Mouse (Mus musculus) spleen, postnatal 0 days (tissue): ENCODE data around the gene Crtc2. TPM values are rescaled to one million over a fixed set of nuclear protein-coding genes. Genes with fewer than 3 reads are reported as not detected.

Experiments used
- polyA plus RNA-seq: library from polyadenylated mRNA; unstranded; fragments of >200 nt; fragmentation: Nextera tagmentation; extraction: Ambion mirVana; gene quantifications from 2 replicates; pipeline ENCODE4 v1.2.1, GENCODE M21; 2015

The Crtc2 gene
- 9.1 and 10.9 TPM in 2 replicates for polyA plus RNA-seq

GRCm38 (mm10) chr3:90253653-90254418 is at the start of gene Crtc2:
Gene Crtc2, plus strand, starts transcription at chr3:90254163.

DNA sequence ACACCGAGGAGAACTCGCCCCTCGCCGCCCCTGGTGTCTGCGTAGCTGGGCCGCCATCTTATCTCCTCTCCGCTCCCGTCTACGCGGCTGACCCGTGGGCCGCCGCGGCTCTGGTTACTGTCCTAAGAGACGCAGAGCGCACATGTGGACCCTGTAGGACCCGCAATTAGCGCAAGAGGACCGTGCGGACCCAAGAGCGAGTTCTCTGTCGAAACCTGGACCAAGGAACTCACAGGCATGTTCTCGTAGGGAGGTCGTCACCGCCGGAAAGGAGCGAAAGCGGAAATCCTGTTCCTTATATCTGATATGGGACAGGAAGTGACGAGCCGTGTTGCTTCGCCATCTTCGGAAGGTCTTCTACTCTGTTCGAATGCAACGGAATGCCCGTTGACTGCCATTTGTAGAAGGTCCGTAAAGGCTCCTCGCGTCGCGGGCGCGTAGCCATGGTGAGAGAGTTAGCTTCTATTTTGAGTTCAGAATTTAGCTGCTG is 40.5 kb upstream of the Crtc2 start, which contains the start of the genes Rps27 and Rab13:
Gene Rps27 (minus strand): TSS at position 275 of the 490 bp plus-strand sequence.
Gene Rab13 (plus strand): TSS at position 319 of the 490 bp plus-strand sequence.

DNA sequence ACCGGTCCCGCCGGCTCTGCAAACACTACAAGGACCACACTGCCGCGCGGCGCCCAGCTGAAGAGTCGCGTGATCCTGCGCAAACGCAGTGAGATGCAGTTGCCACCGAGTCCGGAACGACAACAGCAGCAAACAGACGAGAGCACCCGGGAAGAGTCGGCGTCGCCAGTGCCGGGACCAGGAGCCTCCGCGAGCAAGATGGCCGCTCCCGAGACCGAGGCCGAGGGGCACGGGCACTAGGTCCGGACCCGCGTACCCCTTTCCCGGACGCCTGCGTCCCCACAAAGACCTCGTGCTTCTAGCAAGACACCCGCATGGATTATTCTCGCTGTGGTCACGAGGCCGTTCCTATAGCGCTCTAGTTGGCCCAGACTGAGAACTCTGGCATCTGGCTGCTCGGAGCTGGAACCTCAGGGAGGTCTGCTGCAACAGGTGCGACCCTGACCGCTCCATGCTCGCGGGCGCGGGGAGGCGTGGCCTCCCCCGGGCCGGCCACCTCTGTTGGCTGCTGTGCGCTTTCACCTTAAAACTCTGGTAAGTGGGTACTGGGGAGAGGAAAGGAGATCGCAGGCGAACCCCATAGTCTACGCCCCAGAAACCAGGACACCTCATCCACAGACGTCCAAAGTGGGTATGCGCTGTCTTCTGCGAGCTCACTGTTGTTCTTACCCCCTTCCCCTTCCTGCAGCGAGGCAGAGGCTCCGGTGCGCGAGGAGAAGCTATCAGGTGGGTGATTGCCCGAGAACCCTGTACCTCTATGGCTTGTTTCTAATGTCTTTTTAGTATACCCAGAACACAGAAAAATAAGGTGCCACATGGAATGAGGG is 22.2 kb upstream of the Crtc2 start, which contains the start of gene Jtb:
Gene Jtb (plus strand): TSS at position 91 of the 827 bp plus-strand sequence.

GRCm38 (mm10) chr3:90242984-90243775 is 10.8 kb upstream of the Crtc2 start, which contains the start of gene Creb3l4:
Gene Creb3l4, minus strand, starts transcription at chr3:90243512.

DNA sequence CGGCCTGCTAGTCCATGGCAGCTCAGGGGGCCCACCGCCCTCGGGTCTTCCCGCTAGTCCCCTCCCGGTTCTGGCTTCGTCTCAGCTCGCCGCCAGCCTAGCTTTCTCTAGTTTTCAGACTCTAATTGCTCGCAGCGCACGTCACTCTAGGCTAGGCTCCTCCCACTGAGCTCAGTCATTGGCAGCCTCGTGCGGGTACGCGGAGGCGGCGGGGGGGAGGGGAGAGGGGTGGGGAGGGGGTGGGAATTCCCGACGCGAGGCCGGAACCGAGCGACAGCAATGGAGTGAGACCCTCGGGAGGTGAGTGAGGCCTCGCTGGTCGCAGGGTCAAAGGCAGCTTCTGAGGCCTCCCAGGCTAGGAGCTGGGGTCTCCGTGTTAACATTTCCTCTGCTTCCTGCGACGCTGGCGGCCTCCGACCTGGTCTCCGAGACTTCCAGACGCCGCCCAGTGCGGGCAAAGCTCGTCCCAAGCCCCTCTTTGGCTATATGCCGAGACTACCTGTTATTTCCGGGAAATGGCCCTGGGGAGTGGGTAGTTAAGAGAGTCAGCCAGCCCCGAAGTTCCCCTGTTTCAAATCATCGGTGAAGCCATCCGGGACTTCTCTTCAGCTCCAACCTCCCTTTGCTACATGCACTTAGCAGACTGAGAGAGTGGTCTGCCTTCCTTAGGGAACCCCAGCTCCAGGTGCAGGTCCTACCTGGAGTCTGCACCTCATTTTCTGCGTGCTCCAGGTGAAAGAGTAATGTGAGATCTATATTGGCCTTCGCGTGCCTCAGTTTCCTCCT is 5.8 kb upstream of the Crtc2 start, which contains the start of gene Slc39a1:
Gene Slc39a1 (plus strand): TSS at position 213 of the 786 bp plus-strand sequence.

DNA sequence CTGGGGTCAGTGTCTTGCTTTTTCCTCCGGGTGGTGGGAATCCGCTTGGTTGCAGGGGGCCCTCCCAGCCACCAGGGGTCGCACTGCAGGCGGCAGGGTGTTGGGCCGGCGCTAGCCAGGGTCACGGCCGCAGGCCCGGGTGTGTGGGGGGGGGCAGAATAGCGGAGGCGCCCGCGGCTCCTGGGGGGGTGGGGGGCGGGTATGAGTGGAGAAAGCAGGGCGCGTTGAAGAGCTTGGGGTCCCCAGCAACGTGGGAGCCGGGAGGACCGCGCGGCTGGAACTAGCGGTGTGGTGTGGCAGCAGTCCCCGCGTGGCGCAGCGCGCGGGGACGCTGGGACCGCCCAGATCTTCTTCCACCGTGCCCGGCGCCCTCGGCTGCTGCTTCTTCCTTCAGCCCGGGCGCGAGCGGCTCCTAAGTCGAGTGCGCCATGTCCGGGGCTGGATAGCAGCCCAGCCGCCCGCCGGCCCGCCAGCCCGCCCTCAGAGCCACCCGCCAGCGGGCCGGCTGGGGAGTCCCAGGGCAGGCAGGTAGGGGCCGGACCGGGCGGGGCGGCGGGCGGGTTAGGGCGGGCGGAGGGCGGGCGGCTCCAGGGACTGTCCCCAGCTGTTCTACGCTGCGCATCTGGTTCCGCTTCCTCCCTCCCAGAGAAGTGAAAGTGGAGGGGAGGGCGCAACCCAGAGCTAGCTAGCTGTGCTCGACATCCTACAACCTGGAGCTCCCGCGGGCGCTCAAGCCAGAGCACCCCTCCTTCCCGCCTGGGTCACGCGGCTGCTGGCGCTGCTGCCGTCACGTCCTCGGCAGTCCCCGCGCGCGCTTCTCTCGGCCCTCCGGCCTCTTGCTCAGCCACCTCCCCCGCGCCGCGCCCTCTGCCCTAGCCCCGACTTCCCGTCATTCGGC is 11.3 kb downstream of the Crtc2 start, which contains the start of gene Dennd4b:
Gene Dennd4b (plus strand): TSS at position 152 of the 898 bp plus-strand sequence.

DNA sequence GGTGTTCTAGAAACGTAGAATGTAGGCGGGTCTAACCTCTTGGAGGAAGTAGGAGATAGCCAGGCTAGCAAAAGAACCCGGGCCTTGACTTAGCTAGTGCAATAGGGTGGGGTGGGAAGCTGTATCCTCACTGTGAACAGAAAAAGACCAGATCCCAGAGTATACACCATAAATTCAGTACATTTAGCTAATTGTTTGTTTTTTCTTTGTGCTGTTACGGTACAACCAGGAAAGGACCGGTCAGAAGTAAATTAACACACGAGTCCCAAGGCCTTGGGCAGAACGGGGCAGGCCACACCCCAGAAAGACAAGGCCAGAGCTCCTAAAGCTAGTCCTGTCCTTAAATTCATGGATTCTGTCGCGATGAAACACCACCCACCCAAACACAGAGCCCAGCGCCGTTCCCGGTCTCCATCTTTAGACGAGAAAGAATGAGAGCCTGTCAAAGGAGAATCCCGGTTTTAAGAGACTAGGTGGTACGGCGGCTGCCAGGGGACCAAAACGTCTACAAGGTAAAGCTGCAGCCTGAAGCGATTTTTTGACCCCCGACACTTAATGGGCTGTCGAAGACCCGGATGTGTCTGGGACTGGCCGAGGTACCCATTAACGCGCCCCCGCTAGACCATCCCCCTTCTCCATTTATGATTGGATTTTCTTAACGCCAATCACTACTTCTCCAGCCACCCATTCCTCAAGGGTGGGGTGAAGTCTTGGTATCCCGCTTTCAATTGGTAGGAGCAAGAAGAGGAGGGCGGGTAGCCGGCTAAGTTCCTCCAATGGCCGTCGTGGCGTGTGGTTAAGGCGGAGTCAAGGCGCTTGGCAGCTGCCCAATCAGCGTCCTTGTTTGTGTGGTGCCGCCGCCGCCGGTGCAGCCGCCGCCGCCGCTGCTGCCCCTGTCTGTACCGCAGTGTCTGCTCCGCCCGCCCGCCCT is 38.6 kb downstream of the Crtc2 start, which contains the start of gene Gatad2b:
Gene Gatad2b (plus strand): TSS at position 834 of the 931 bp plus-strand sequence.

Other genes starting within 250 kb of the Crtc2 start
- gene 4933434E20Rik, start 202.5 kb upstream of the Crtc2 start, polyA plus RNA-seq, result 74.6 and 88.3 TPM in 2 replicates
- gene Ubap2l, start 201.5 kb upstream of the Crtc2 start, polyA plus RNA-seq, result 113 and 124 TPM in 2 replicates
- gene Tpm3, start 181.5 kb upstream of the Crtc2 start, polyA plus RNA-seq, result 260 and 296 TPM in 2 replicates
- 0.07 and 0.12 TPM in 2 replicates for gene Nup210l, start 150.0 kb upstream of the Crtc2 start, polyA plus RNA-seq
- gene Rps27, start 40.5 kb upstream of the Crtc2 start, polyA plus RNA-seq, result 1,413 and 1,608 TPM in 2 replicates
- 11.2 and 15.3 TPM in 2 replicates for gene Rab13, start 40.5 kb upstream of the Crtc2 start, polyA plus RNA-seq
- gene Jtb, start 22.6 kb upstream of the Crtc2 start, polyA plus RNA-seq, result 78.7 and 86.3 TPM in 2 replicates
- gene Creb3l4, start 10.7 kb upstream of the Crtc2 start, polyA plus RNA-seq, result 0.57 and 0.98 TPM in 2 replicates
- 51.2 and 62.4 TPM in 2 replicates for gene Slc39a1, start 6.0 kb upstream of the Crtc2 start, polyA plus RNA-seq
- gene Dennd4b, start 11.0 kb downstream of the Crtc2 start, polyA plus RNA-seq, result 3.9 and 5.6 TPM in 2 replicates
- 8.6 and 9.0 TPM in 2 replicates for gene Gatad2b, start 39.0 kb downstream of the Crtc2 start, polyA plus RNA-seq
- 4.1 and 4.3 TPM in 2 replicates for gene Slc27a3, start 135.8 kb downstream of the Crtc2 start, polyA plus RNA-seq
- 9.1 and 9.8 TPM in 2 replicates for gene Ints3, start 179.5 kb downstream of the Crtc2 start, polyA plus RNA-seq
- 7.9 and 10.6 TPM in 2 replicates for gene Npr1, start 211.7 kb downstream of the Crtc2 start, polyA plus RNA-seq
- gene Ilf2, start 222.0 kb downstream of the Crtc2 start, polyA plus RNA-seq, result 73.8 and 76.5 TPM in 2 replicates
- gene Snapin, start 236.9 kb downstream of the Crtc2 start, polyA plus RNA-seq, result 36.4 and 43.7 TPM in 2 replicates